Mouse (Mus musculus) layer of hippocampus, adult 18-20 months (tissue): ENCODE data around the gene Ubxn7. TPM values are rescaled to one million over a fixed set of nuclear protein-coding genes. Genes with fewer than 3 reads are reported as not detected.
A peak's percentile ranks its signal among the peaks of the same experiment; 100 is the strongest.
"Not testable (repeated sequence)": the region's sequence is repeated elsewhere in the genome, so short reads cannot be mapped to it uniquely, and the experiment has no call there.

Source experiments
- DNase-seq, 2 experiments: peaks; one replicate each; pipeline ENCODE4 v3.0.0; 2022; ENCODE audit warnings: low spot score in 2 of 2
- long read RNA-seq: library from polyadenylated mRNA; stranded (forward); transcript quantifications from one replicate; pipeline ENCODE4 v2.0.0, GENCODE M21; 2021
- total RNA-seq, 2 experiments: library from RNA; stranded (reverse); gene quantifications; 2 replicates each; pipeline ENCODE4 v1.2.3; 2021

Ubxn7 gene
- total RNA-seq, result 10 to 100 TPM; 46.4 to 52.4 TPM
- long read RNA-seq, full-length matches to known transcripts, result 17 of 24 reads
- long read RNA-seq, partial matches to known transcripts, result 1 of 24 reads
- long read RNA-seq, other reads (novel, unspliced or antisense), result 6 of 24 reads

- peak; percentile 97 to 98 for DNase-seq
These were observed at the start of gene Ubxn7 for GRCm38 (mm10) chr16:32332040-32332555. Gene Ubxn7 (plus strand): TSS chr16:32332257.

GRCm38 (mm10) chr16:32282608-32283007 is 49.4 kb upstream of the Ubxn7 start:
- no peak for DNase-seq

GRCm38 (mm10) chr16:32291821-32292220 is 40.2 kb upstream of the Ubxn7 start:
- DNase-seq, result no peak

- not testable (repeated sequence) for DNase-seq
These were observed 32.4 kb upstream of the Ubxn7 start for GRCm38 (mm10) chr16:32299617-32300016.

- DNase-seq, result no peak
These were observed 29.0 kb upstream of the Ubxn7 start for GRCm38 (mm10) chr16:32303046-32303445.

GRCm38 (mm10) chr16:32303886-32304285 is 28.2 kb upstream of the Ubxn7 start:
- DNase-seq, result no peak

GRCm38 (mm10) chr16:32311970-32312369 is 20.1 kb upstream of the Ubxn7 start:
- no peak for DNase-seq

- no peak for DNase-seq
These were observed 19.7 kb upstream of the Ubxn7 start for GRCm38 (mm10) chr16:32312386-32312785.

- DNase-seq, result no peak
These were observed 19.2 kb upstream of the Ubxn7 start for GRCm38 (mm10) chr16:32312859-32313258.

GRCm38 (mm10) chr16:32316601-32317000 is 15.5 kb upstream of the Ubxn7 start:
- no peak for DNase-seq

- no peak for DNase-seq
These were observed 8.1 kb upstream of the Ubxn7 start for GRCm38 (mm10) chr16:32323953-32324352.

- DNase-seq, result no peak
These were observed 984 bp upstream of the Ubxn7 start for GRCm38 (mm10) chr16:32330876-32331670.

GRCm38 (mm10) chr16:32332556-32333511 is 777 bp downstream of the Ubxn7 start:
- peak; percentile 11 to 47 for DNase-seq

GRCm38 (mm10) chr16:32335146-32335545 is 3.1 kb downstream of the Ubxn7 start:
- DNase-seq, result no peak

GRCm38 (mm10) chr16:32336026-32336780 is 4.1 kb downstream of the Ubxn7 start:
- DNase-seq, result no peak

- DNase-seq, result no peak
These were observed 4.9 kb downstream of the Ubxn7 start for GRCm38 (mm10) chr16:32337001-32337400.

- DNase-seq, result no peak
These were observed 8.4 kb downstream of the Ubxn7 start for GRCm38 (mm10) chr16:32340451-32340850.

- DNase-seq, result no peak
These were observed 13.5 kb downstream of the Ubxn7 start for GRCm38 (mm10) chr16:32345521-32345920.

GRCm38 (mm10) chr16:32350776-32351175 is 18.7 kb downstream of the Ubxn7 start:
- no peak for DNase-seq

GRCm38 (mm10) chr16:32363530-32363929 is 31.5 kb downstream of the Ubxn7 start:
- DNase-seq, result no peak

- DNase-seq, result peak in 1 of 2 experiments; percentile 50
These were observed 39.3 kb downstream of the Ubxn7 start for GRCm38 (mm10) chr16:32371351-32371750.
